Mouse (Mus musculus) forebrain, embryonic 15.5 days (tissue): ENCODE measurements at regions not wholly inside any gene's neighbourhood (a gene's known extent, or its start where the extent isn't known, plus 50 kb on each side); places are given as distances from the start of the nearest gene placed in this dataset.

Source experiments
- ATAC-seq: fragments of 200-750 bp; cut with Nextera tagmentation; replicated peaks from 2 replicates; pipeline ENCODE4 v1.8.0; 2017; ENCODE audit warnings: mild to moderate bottlenecking, moderate TSS enrichment, moderate library complexity
- H3K27ac ChIP-seq: fragments of 300-500 bp; sonication (generic); replicated peaks from 2 replicates; pipeline ENCODE4 v1.5.1; 2015; ENCODE audit warnings: mild to moderate bottlenecking, inconsistent platforms
- H3K27me3 ChIP-seq: fragments of 300-500 bp; sonication (generic); 2 replicates; pipeline ENCODE4 v1.6.1; 2015; ENCODE audit warnings: inconsistent platforms
- H3K36me3 ChIP-seq: fragments of 300-500 bp; sonication (generic); 2 replicates; pipeline ENCODE4 v1.6.1; 2015; ENCODE audit warnings: mild to moderate bottlenecking, inconsistent platforms
- H3K4me1 ChIP-seq: fragments of 300-500 bp; sonication (generic); 2 replicates; pipeline ENCODE4 v1.6.1; 2015; ENCODE audit warnings: inconsistent platforms
- H3K4me2 ChIP-seq: fragments of 300-500 bp; sonication (generic); replicated peaks from 2 replicates; pipeline ENCODE4 v1.6.1; 2015; ENCODE audit warnings: mild to moderate bottlenecking, inconsistent platforms
- H3K4me3 ChIP-seq: fragments of 300-500 bp; sonication (generic); 2 replicates; pipeline ENCODE4 v1.5.1; 2015; ENCODE audit warnings: mild to moderate bottlenecking, inconsistent platforms
- H3K9ac ChIP-seq: fragments of 300-500 bp; sonication (generic); replicated peaks from 2 replicates; pipeline ENCODE4 v1.6.1; 2015; ENCODE audit warnings: mild to moderate bottlenecking, inconsistent platforms
- H3K9me3 ChIP-seq: fragments of 300-500 bp; sonication (generic); 2 replicates; pipeline ENCODE4 v1.6.1; 2016; ENCODE audit warnings: inconsistent platforms
- WGBS: fragments of 180-500 bp; shearing (Covaris S2); methylation state at CpG from one replicate; pipeline ENCODE4 v1.1.7; 2015; ENCODE audit warnings: mixed read lengths; 5-methylcytosine and 5-hydroxymethylcytosine counted together

DNA sequence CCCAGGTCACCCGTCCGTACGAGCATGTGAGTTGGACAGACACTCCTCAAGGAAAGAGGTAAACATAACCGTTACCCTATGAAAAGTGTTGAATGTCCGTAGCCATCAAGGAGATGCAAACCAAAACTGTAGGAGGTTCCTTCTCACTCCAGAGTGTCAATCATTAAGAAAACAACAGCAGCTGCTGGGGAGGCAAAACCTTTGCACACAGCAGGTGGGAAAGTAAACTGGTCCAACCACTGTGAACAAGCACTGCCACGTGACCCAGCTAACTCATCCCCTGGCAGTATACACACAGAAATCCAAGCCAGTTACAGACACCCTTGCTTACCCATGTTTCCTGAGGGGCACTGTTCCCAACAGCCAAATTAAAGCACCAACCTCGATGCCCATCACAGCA is 54.7 kb upstream of the Irx5 start:
- no peaks in the 10 kb centered on the region for H3K27me3 ChIP-seq
- 92% methylated on average over 7 of the region's 7 CpGs for WGBS

GRCm38 (mm10) chr8:92301029-92301428 is 56.4 kb upstream of the Irx5 start:
- H3K9ac ChIP-seq: no peak overlapping the region
- WGBS: 90% methylated on average over 3 of the region's 3 CpGs
- no peaks in the 10 kb centered on the region for H3K27me3 ChIP-seq
- H3K4me1 ChIP-seq: no peaks in the 10 kb centered on the region
- no peaks in the 10 kb centered on the region for H3K9me3 ChIP-seq
- no peak for ATAC-seq
- H3K4me3 ChIP-seq: no peak overlapping the region
- no peaks in the 10 kb centered on the region for H3K36me3 ChIP-seq
- no peak overlapping the region for H3K27ac ChIP-seq
- H3K4me2 ChIP-seq: no peak overlapping the region

More for the DNA sequence above, 54.7 kb upstream of the Irx5 start:
- no peak for ATAC-seq
- no peak overlapping the region for H3K27ac ChIP-seq
- H3K9ac ChIP-seq: no peak overlapping the region
- no peak overlapping the region for H3K4me2 ChIP-seq
- no peaks in the 10 kb centered on the region for H3K36me3 ChIP-seq
- H3K4me1 ChIP-seq: no peaks in the 10 kb centered on the region
- no peaks in the 10 kb centered on the region for H3K9me3 ChIP-seq
- no peak overlapping the region for H3K4me3 ChIP-seq

DNA sequence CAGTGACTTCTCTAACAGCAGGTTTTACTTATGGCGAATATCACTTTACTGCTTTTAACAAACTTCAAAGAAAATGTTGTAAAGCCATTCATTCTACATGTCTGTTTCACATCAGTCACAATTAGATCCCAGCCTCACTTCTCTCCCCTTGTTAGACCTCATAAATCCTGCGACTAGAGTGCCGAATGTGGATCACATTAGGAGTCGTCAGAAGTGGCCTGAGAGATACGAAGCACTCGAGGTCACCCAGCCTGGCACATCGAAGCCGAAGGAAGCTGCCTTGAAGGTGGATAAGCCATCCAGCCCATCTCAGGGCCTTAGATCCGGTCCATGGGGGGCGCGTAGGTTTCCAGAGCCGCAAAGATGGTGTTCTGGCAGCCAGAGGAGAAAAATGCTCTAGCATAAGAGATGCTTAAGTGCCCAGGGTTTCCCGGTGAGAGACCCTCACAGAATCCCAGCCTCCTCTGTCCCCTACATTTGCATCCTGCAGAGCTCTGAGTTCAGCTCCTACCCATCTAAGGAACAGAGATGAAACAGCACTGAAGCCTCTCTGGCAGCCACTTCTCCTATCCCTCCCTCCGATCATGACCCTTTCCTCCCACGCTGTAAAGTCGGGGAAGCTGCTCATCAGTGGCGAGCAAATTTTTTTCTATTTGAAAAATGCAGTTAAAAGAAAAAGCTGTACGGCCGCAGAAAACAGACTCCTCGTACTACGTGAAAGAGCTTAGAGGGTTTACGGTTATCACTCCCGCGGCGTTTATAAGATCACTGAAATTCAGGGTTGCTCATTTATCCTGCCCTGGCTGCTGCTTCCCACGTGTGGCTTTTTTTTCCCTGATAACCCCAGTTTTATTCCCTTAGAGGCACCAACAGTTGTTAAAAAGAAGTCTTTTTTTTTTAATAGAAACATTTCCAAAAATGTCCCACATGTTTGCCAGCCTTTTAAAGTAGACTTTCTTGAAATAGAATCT is 70.3 kb upstream of the Irx5 start:
- no peak for ATAC-seq
- 80% methylated on average over 26 of the region's 26 CpGs for WGBS
- Histone ChIP-seq H3K4me1 (no peaks in the 10 kb centered on the region), H3K9ac (no peak overlapping the region), H3K9me3 (no peaks in the 10 kb centered on the region), H3K36me3 (no peaks in the 10 kb centered on the region), H3K4me3 (no peak overlapping the region), H3K27me3 (no peaks in the 10 kb centered on the region), H3K4me2 (no peak overlapping the region), H3K27ac (no peak overlapping the region)

DNA sequence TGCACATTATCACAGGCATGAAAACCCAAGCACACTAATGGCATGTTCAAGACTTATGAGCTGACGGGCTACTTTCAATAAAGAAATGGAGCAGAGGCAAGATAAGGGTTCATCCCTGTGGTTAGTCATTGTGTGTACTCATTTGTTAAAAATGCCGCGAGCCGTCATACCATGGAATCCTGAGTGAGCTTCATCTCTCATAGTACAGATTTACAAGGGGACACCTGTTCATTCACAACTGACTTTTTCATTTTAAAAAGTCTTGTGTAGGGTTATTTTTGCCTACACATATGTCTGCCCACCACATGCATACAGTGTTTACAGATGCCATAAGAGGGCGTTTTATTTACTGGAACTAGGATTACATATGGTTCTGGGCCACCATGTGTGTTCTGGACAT is 81.7 kb upstream of the Irx5 start:
- no peaks in the 10 kb centered on the region for H3K27me3 ChIP-seq
- H3K4me1 ChIP-seq: no peaks in the 10 kb centered on the region
- no peak overlapping the region for H3K27ac ChIP-seq
- no peak overlapping the region for H3K4me2 ChIP-seq
- no peak overlapping the region for H3K9ac ChIP-seq
- no peaks in the 10 kb centered on the region for H3K36me3 ChIP-seq
- 92% methylated on average over 5 of the region's 5 CpGs for WGBS
- no peaks in the 10 kb centered on the region for H3K9me3 ChIP-seq
- ATAC-seq: no peak
- no peak overlapping the region for H3K4me3 ChIP-seq

- H3K9me3 ChIP-seq: no peaks in the 10 kb centered on the region
- H3K27ac ChIP-seq: no peak overlapping the region
- no peak overlapping the region for H3K4me2 ChIP-seq
- ATAC-seq: no peak
- no peaks in the 10 kb centered on the region for H3K27me3 ChIP-seq
- H3K4me3 ChIP-seq: no peak overlapping the region
- 98% methylated on average over 1 of the region's 1 CpGs for WGBS
- no peak overlapping the region for H3K9ac ChIP-seq
- no peaks in the 10 kb centered on the region for H3K36me3 ChIP-seq
- H3K4me1 ChIP-seq: no peaks in the 10 kb centered on the region
These were observed 84.7 kb upstream of the Irx5 start for GRCm38 (mm10) chr8:92272726-92273125.

DNA sequence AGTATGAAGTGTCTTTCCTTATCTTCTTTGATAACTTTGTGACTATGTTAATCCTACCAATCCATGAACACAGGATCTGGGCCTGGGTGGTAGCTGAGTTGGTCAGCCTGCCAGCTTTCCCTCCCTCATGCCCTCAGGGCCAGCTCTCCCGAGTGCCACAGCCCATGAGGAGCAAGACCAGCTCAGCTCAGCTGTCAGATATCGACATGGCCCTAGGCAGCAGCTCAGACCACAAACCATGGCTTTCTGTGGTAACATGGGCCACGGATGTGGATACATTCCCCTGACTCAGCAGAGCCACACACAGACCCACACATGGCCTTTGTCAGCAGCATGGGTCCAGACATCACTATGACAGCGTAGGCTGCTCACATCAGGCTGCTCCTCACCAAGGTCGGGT is 85.4 kb upstream of the Irx5 start:
- ATAC-seq: no peak
- no peaks in the 10 kb centered on the region for H3K36me3 ChIP-seq
- no peaks in the 10 kb centered on the region for H3K27me3 ChIP-seq
- H3K9ac ChIP-seq: no peak overlapping the region
- H3K27ac ChIP-seq: no peak overlapping the region
- no peak overlapping the region for H3K4me2 ChIP-seq
- no peaks in the 10 kb centered on the region for H3K4me1 ChIP-seq
- no peak overlapping the region for H3K4me3 ChIP-seq
- 88% methylated on average over 5 of the region's 5 CpGs for WGBS
- no peaks in the 10 kb centered on the region for H3K9me3 ChIP-seq

DNA sequence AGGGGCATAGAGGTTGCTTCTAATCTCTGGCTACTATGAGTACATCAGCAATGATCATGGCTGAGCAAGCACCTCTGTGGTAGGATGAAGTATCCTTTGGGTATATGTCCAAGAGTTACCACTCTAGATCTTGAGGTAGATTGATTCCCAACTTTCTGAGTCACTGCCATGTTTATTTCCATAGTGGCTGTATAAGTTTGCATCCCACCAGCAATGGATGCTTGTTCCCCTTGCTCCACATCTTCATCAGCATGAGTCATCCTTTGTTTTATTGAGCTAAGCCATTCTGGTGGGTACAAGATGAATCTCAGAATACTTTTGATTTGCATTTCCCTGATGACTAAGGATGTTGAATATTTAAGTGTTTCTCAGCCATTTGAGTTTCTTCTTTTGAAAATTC is 86.8 kb upstream of the Irx5 start:
- no peak for ATAC-seq
- H3K4me3 ChIP-seq: no peak overlapping the region
- H3K4me2 ChIP-seq: no peak overlapping the region
- no peak overlapping the region for H3K27ac ChIP-seq
- H3K9ac ChIP-seq: no peak overlapping the region
- H3K4me1 ChIP-seq: no peaks in the 10 kb centered on the region
- H3K9me3 ChIP-seq: no peaks in the 10 kb centered on the region
- no peaks in the 10 kb centered on the region for H3K36me3 ChIP-seq
- peaks cover 3% of the 10 kb centered on the region; the same call in 1 of the 2 replicates for H3K27me3 ChIP-seq

DNA sequence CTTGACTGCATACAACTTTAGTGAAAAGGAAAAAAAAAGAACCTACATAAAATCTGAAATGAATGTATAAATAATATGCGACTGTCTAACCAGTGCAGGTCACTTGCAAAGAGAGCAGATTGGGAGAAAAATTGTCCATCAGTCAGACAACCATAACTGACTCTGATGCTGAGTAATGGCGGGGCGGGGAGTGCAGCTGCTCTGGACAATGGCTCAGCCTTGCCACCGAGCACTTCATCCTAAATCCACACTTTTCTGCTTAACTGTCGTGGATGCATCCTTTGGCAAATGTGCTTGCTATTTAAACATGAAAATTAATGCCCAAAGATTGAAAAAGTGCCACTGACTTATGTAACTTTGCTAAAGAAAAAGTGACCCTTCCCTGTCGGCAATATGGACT is 90.0 kb upstream of the Irx5 start:
- no peak overlapping the region for H3K9ac ChIP-seq
- no peaks in the 10 kb centered on the region for H3K36me3 ChIP-seq
- H3K4me1 ChIP-seq: no peaks in the 10 kb centered on the region
- H3K4me3 ChIP-seq: no peak overlapping the region
- no peak overlapping the region for H3K27ac ChIP-seq
- H3K27me3 ChIP-seq: peaks cover 3% of the 10 kb centered on the region; the same call in 1 of the 2 replicates
- WGBS: 82% methylated on average over 6 of the region's 6 CpGs
- ATAC-seq: no peak
- H3K4me2 ChIP-seq: no peak overlapping the region
- no peaks in the 10 kb centered on the region for H3K9me3 ChIP-seq

- H3K9me3 ChIP-seq: no peaks in the 10 kb centered on the region
- H3K4me2 ChIP-seq: no peak overlapping the region
- H3K4me3 ChIP-seq: no peak overlapping the region
- ATAC-seq: no peak
- H3K9ac ChIP-seq: no peak overlapping the region
- H3K27ac ChIP-seq: no peak overlapping the region
- no peaks in the 10 kb centered on the region for H3K36me3 ChIP-seq
- no peaks in the 10 kb centered on the region for H3K27me3 ChIP-seq
- 73% methylated on average over 8 of the region's 8 CpGs for WGBS
- no peaks in the 10 kb centered on the region for H3K4me1 ChIP-seq
These were observed 97.4 kb upstream of the Irx5 start for GRCm38 (mm10) chr8:92260056-92260455.

DNA sequence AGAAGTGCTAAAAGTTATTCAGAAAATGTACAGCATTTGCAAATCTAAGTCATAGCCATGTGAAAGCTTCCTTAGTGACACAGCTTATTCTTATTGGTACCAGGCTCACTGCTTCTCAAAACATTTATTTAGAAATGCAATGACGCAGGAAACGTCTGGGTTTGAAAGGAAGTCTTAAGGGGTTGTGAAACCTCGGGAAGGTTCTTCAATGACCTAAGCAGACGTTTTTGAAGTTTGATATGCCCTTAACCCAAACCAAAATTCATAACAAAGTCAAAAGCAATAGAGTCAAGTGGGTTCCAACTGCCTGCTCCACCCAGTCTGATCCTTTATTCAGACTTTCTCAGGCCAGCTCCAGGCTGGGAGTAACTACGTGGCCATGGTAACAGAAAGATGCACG is 99.2 kb upstream of the Irx5 start:
- Histone ChIP-seq H3K36me3 (no peaks in the 10 kb centered on the region), H3K27me3 (no peaks in the 10 kb centered on the region), H3K27ac (no peak overlapping the region), H3K4me2 (no peak overlapping the region), H3K4me1 (peaks cover 4% of the 10 kb centered on the region), H3K9me3 (no peaks in the 10 kb centered on the region), H3K4me3 (no peak overlapping the region), H3K9ac (no peak overlapping the region)
- ATAC-seq: no peak
- 67% methylated on average over 6 of the region's 6 CpGs for WGBS

- WGBS: 23% methylated on average over 8 of the region's 8 CpGs
- peaks cover 16% of the 10 kb centered on the region; the same call in 1 of the 2 replicates for H3K27me3 ChIP-seq
- H3K27ac ChIP-seq: no peak overlapping the region; the same call in 1 of the 2 replicates
- H3K4me2 ChIP-seq: no peak overlapping the region
- peaks cover 14% of the 10 kb centered on the region for H3K4me1 ChIP-seq
- peak; percentile 84 for ATAC-seq
- H3K4me3 ChIP-seq: no peak overlapping the region
- H3K9ac ChIP-seq: no peak overlapping the region
- H3K36me3 ChIP-seq: no peaks in the 10 kb centered on the region
- no peaks in the 10 kb centered on the region for H3K9me3 ChIP-seq
These were observed 104.6 kb upstream of the Irx5 start for GRCm38 (mm10) chr8:92252597-92253375.

DNA sequence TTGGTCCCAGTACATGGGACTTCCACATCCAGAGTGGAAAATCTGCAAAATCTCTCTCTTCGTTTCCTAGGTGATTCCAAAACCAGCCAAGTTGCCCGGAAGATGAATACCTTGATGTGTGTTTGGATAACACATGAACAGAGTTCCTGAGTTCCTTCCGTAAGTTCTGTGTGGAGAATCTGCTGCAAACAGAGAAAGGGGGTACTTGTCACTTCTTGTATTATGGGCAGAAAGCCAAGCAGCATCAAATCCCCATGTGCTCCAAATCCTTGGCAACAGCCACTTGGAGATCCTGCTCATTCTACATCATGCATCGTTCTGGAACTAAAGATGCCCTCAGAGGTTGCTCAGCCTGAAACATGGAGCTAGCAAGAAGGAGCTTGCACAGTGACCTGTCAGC is 111.1 kb upstream of the Irx5 start:
- Histone ChIP-seq H3K36me3 (no peaks in the 10 kb centered on the region), H3K9ac (no peak overlapping the region), H3K4me1 (peaks cover 4% of the 10 kb centered on the region; the same call in 1 of the 2 replicates), H3K27ac (no peak overlapping the region), H3K4me2 (no peak overlapping the region), H3K9me3 (no peaks in the 10 kb centered on the region), H3K27me3 (peaks cover 13% of the 10 kb centered on the region; the same call in 1 of the 2 replicates), H3K4me3 (no peak overlapping the region)
- no peak for ATAC-seq
- 68% methylated on average over 4 of the region's 4 CpGs for WGBS
